Mouse (Mus musculus) megakaryocyte, embryonic 14.5 days (primary cell): ENCODE data around the gene Tnfrsf14.

ENCODE experiments used
- FLI1 ChIP-seq: IDR thresholded peaks from 2 replicates; pipeline ENCODE4 v1.6.1; 2012; ENCODE audit warnings: low read length, inconsistent platforms, mixed read lengths
- GATA1 ChIP-seq: IDR thresholded peaks from 3 replicates; pipeline ENCODE4 v1.6.1; 2012; ENCODE audit warnings: mixed read lengths, low read length, inconsistent platforms, borderline replicate concordance

GRCm38 (mm10) chr4:154922931-154923330, 5.4 kb downstream of the Tnfrsf14 start:
- TF ChIP-seq GATA1 (no peak), FLI1 (no peak)
